Mouse (Mus musculus) left cerebral cortex, adult 2 months (tissue): Measurements from ENCODE around the gene P4hb. TPM values are rescaled to one million over a fixed set of nuclear protein-coding genes. Genes with fewer than 3 reads are reported as not detected.

Source experiments
- DNase-seq, 2 experiments: peaks; one replicate each; pipeline ENCODE4 v3.0.0; 2021 to 2022; ENCODE audit warnings: low spot score in 2 of 2, mixed read lengths in 1 of 2; ENCODE audit errors: extremely low spot score in 1 of 2
- H3K27ac ChIP-seq: fragments of 200-600 bp; 2 replicates; pipeline ENCODE4 v1.8.1; 2022
- H3K4me3 ChIP-seq: fragments of 200-600 bp; 2 replicates; pipeline ENCODE4 v1.8.1; 2022
- CTCF ChIP-seq: fragments of 200-600 bp; IDR thresholded peaks from 2 replicates; pipeline ENCODE4 v1.8.1; 2022; ENCODE audit warnings: antibody characterized with exemption, mild to moderate bottlenecking, moderate library complexity
- intact Hi-C: fragments of 180-260 bp; cut with DNase I; formaldehyde crosslinking; loops from one replicate; pipeline ENCODE4 v1.15.1; 2025
- long read RNA-seq, 2 experiments: library from polyadenylated mRNA; stranded (forward); transcript quantifications; one replicate each; pipeline ENCODE4 v2.0.0; 2021; ENCODE audit warnings: borderline mapping rate in 2 of 2
- total RNA-seq, 2 experiments: library from RNA; stranded (reverse); gene quantifications; 2 replicates each; pipeline ENCODE4 v1.2.3; 2021

P4hb gene
- total RNA-seq: 100 to 1,000 TPM; 114 to 120 TPM
- long read RNA-seq, experiment 1, transcript P4hb-201 (11 exons, 2,861 nt): major isoform, 133 of 141 reads
- long read RNA-seq, experiment 1, partial matches to known transcripts: 7 of 141 reads
- long read RNA-seq, experiment 1, other reads (novel, unspliced or antisense): 1 of 141 reads
- long read RNA-seq, experiment 2, transcript P4hb-201 (11 exons, 2,861 nt): major isoform, 121 of 133 reads
- long read RNA-seq, experiment 2, partial matches to known transcripts: 7 of 133 reads
- long read RNA-seq, experiment 2, other reads (novel, unspliced or antisense): 5 of 133 reads

DNA sequence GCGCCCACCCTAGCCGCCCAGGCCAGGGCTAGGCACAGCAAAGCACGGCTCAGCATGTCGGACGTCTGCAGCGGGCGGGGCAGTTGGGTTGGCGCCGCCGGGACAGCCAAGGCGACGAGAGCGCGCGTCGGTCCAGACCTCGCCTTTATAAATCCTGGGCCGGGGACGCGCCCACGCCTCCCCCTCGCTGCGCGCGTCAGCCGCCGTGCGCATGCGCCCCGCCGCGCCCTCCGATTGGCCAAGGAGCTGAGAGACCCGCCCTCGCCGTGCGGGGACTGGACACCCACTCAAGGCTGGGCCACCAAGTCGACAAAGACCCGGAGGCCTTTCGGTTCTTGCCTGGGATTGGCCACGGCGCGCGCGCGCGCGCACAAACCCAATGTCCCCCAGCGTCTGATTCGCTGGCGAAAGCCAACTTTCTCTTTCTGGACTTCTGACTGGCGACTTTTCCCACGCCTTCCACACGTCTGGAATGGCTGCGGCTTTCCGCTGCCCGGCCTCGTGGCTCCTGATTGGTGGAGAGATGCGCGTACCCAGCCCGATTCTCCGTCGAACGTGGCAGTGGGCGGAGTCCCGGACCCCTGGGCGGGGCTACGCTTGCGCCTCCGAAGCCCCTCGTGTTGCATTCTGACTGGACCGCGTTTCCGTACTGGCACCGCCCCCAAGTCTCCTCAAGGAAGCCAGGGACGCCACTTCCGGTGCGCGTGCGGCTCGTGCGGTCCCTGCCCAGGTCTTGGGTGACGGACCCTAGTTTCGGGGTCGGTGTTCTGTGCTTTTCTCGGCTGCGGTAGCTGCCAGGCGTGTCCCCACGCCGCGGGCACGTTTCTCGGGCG is at the start of gene P4hb:
TSS of gene P4hb (minus strand) at position 502 of the 833 bp plus-strand sequence.
- Histone ChIP-seq H3K27ac (peak within 1 kb of the TSS; percentile 91), H3K4me3 (peak within 1 kb of the TSS; percentile 84)
- DNase-seq: peak; percentile 99 to 100
- no peak; the same call in 1 of the 2 replicates for TF ChIP-seq CTCF
- intact Hi-C loops: loop anchor here (1.0 to 2.0 kb wide), 2 partner anchors 54 to 106 kb away; partner anchors contain the start of gene Arl16

DNA sequence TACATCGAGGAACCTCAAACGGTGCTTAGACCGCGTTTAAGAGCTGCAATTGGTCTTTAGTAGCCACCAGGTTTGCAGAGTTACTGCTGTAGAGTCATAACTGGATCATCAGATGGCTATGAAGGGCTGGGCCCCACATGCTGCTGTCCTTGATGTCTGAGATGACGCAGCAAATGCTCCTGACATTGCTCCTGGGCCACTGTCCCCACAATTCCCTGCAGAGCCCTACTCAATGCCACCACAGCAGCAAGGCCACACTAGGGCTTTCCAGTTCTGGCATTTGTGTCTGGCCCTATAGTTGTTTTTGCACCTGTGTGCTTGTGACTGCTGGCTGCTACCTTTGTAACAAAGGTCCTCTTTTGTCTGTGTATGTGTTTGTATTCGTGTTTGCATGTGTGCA is 49.8 kb upstream of the P4hb start:
- Histone ChIP-seq H3K27ac (no peak overlapping the region), H3K4me3 (no peak overlapping the region)
- no peak for TF ChIP-seq CTCF
- intact Hi-C loops: loop anchor here (5.0 kb wide), 1 partner anchor 154 kb away; no protein-coding TSS in a partner anchor
- DNase-seq: no peak

DNA sequence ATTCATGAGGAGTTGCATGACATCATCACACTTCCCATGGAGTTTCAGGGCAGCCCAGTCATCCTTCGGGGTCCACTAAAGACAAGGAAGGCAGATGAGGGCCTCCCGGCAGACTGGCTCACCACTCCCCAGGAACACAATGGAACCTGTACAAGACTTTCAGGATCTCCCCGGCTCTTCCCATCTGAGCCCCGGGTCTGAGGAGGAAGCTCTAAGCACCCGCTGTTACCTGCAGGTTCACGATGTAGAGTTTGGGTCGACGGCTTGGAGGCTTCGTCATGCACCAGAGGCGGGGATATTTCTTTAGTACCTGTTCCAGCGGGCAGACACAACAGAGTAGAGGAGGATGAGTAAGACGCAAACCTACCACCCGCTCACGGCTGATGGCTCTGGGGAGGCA is 47.1 kb upstream of the P4hb start:
- TF ChIP-seq CTCF: no peak
- intact Hi-C loops: loop anchor here (5.0 kb wide), 1 partner anchor 157 kb away; no protein-coding TSS in a partner anchor
- no peak overlapping the region for H3K4me3 ChIP-seq

DNA sequence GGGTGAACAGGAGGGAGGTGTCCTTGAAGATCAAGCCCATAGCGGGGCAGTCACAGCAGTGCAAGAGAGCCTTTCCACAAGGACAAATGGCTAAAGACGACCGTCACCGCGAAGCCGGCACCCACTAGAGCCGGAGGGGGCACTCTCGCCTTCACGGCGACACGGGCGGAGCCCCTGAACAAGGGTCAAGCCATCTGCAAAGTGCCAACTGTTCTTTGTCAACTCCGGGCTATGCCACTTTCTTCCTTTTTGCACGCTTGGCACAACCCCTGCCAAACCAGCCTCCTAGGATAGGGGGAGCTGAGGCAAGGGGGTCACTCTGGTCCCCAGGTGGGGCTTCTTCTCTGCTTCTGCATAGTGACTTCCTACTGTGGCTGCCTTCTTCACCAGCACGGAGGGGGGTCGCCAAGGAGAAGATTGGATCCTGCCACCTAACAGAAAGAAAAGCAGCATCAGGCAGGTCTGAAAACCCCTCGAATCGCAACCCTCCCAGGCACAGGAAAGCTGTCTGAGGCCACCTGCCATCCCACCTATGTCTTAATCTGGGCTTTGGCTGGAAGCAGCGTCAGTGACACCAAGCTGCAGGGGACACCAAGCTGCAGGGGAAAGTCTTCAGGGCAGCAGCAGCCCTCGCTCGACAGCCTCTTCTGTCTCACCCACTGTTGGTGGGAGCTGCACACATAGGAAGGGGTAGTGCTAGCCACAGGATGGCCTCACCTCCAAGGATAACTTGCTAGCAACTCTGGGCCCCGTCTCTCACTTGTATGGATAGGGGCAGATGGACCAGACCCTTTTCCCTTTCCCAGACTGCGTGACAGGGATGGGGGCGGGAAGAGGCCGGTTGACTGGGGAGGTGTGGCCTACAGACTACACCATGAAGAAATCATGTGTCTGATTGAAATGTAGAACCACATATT is 45.8 kb upstream of the P4hb start:
- Histone ChIP-seq H3K27ac (no peak overlapping the region), H3K4me3 (no peak overlapping the region)
- intact Hi-C loops: loop anchor here (5.0 kb wide), 1 partner anchor 132 kb away; no protein-coding TSS in a partner anchor
- no peak for TF ChIP-seq CTCF
- no peak for DNase-seq

More for the DNA sequence above, 47.1 kb upstream of the P4hb start:
- no peak for DNase-seq
- H3K27ac ChIP-seq: no peak overlapping the region

DNA sequence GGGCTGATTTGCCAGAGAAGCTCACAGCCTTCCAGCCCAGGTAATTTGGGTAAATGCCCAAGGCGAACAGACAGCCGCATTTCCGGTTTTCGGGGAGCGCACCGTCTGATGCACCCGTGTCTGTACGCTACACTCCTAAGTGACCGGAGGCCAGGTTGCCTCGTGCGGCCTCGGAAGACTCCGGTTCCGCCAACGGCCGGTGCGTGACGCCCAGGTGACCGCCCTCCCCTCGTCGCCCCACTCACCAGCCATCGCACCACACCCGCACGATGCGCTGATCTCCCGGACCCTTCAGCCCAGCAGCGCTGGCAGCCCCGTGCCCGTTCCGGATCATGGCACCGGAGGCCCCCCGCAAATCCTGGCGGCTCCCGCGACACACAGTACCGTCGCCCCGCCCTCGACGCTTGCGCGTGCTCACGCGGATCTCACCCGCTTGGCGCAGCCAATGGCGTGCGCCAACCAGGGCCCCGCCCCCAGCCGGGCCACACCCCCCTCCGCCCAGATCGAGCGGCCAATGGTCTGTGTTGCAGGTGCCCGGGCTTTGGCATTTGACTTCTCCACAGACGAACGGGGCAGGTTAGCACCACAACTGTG is 44.6 kb upstream of the P4hb start, which contains the start of gene Pcyt2:
TSS of gene Pcyt2 (minus strand) at position 418 of the 594 bp plus-strand sequence.
- intact Hi-C loops: loop anchor here (5.0 kb wide), 1 partner anchor 130 kb away; no protein-coding TSS in a partner anchor

DNA sequence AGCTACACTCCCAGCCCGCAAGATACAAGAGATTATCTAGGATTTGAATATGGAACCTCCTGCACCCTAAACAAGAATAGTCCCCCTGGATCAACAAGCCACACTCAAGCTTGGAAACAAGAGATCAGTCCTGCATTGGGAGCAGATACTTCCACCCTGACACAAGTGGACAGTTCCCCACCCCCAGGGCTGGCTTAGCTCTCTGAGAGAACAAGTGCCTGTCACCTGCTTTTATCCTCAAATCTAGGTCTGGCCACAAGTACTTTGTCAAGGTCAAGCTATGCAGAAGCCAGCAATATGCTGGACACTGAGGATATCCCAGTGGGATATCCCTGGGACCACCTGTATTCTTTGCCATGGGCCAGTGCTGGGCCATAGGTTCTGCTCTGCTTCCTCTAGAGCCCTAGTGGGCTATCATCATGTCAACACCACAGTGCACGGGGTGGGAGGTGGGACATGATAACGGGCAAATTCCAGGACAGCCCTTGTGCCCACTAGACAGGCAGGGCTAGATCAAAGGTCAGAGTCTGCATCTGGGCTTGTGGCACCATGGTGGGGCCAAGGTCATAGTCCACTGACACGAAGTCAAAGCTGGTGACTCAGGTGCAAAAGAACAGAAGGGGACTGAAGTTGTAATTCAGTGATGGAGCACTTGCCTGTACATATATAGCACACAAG is 43.7 kb upstream of the P4hb start:
- no peak for TF ChIP-seq CTCF
- Histone ChIP-seq H3K27ac (peak overlapping the region; percentile 85), H3K4me3 (peak overlapping the region; percentile 68)
- DNase-seq: no peak
- intact Hi-C loops: loop anchor here (5.0 kb wide), 1 partner anchor 129 kb away; no protein-coding TSS in a partner anchor

More for the DNA sequence above, 44.6 kb upstream of the P4hb start, which contains the start of gene Pcyt2:
- DNase-seq: peak; percentile 92 to 93
- peak within 1 kb of the TSS; percentile 85 for H3K27ac ChIP-seq
- H3K4me3 ChIP-seq: peak within 1 kb of the TSS; percentile 68
- no peak for TF ChIP-seq CTCF

DNA sequence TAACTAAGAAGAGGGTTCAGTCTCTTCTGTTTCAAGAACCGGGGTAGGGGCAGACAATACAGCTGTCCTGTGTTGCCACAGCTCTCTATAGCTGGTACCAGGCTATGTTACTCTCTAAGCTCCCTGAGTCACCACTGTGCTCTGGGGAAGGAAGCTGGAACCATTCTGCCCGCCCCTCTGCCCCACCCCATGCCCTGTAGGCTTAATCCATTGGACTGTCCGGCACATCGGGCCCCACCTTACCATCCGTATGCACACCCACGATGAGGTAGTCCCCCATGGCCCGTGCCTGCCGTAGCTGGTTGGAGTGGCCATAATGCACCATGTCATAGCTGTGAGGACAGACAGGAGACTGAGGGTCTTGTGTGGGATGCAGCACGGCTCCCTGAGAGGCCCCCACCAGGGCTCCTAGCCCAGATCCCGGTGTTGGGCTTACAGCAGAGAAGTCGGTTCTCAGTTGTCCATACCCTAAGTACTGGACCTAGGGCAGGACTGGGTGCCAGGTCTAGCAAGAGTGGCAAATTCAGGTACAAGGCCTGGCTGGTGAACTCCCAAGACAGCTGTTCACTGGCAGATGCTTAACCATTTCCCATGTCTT is 42.7 kb upstream of the P4hb start:
- intact Hi-C loops: loop anchor here (5.0 kb wide), 1 partner anchor 128 kb away; no protein-coding TSS in a partner anchor
- no peak for DNase-seq
- no peak for TF ChIP-seq CTCF
- H3K27ac ChIP-seq: no peak overlapping the region
- H3K4me3 ChIP-seq: no peak overlapping the region

DNA sequence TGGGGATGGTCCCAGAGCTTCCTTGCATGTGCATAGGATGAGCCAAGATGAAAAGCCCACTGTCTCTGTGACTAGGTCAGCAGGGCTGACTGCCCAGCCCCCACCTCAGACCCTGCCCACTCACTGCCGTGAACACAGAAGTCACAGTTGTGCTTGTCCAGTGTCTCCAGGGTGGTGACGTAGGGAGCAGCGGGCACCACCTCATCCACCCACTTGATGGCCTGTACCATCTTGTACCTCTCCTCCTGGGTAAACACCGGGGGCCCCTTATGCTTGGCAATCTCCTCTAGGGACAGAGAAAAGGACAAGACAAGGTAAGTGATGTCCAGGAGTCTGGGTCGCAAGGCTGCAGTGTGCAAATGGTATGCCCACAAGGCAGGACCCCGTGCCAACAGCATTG is 42.1 kb upstream of the P4hb start:
- intact Hi-C loops: loop anchor here (5.0 kb wide), 1 partner anchor 128 kb away; no protein-coding TSS in a partner anchor

DNA sequence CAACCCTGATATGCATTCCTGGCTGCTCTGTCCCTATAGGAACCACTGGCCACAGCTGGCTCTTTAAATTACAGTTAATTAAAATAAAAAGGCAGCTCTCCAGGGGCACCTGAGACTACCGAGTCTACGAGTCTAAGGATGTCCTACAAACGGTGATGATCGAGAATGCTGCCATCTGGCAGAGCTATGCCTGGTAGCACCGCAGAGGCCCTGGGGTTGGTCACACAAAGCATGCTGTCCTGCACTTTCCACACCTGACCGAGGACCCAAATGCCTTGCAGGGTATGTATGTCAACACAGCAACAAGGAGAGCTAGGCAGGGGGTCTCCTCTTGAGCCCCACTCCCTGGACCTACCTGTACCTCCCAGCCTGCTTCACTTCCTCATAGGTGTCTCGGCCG is 40.9 kb upstream of the P4hb start:
- intact Hi-C loops: no loop called here
- Histone ChIP-seq H3K27ac (no peak overlapping the region), H3K4me3 (no peak overlapping the region)
- no peak for DNase-seq
- TF ChIP-seq CTCF: no peak

More for the DNA sequence above, 42.1 kb upstream of the P4hb start:
- no peak for TF ChIP-seq CTCF
- Histone ChIP-seq H3K4me3 (no peak overlapping the region), H3K27ac (no peak overlapping the region)
- DNase-seq: no peak

DNA sequence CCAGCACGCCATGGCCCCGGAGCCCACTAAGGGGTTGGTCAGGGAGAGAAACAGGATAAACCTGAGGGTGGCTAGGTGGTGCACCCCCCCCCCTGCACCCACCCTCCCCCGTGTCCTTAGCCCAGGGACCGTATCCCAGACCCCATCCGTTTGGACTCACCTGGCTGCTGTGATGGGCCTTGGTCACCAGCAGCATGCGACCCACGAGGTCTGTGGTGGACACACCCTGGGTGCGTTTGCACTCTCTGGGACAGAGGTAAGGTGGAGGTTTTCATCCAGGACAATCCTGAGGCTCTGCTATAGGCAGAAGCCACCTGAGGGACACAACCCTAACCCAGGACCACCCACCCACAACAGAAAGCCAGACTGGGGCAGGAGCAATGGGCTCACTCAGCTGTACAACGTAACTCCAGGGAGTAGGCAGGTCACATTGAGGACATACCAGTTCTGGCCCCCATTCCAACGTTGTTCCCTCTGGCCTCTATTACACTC is 40.5 kb upstream of the P4hb start:
- no peak for TF ChIP-seq CTCF
- intact Hi-C loops: no loop called here
- DNase-seq: no peak
- Histone ChIP-seq H3K4me3 (no peak overlapping the region), H3K27ac (no peak overlapping the region)
